Mouse (Mus musculus) cerebellum, adult 2 months (tissue): ENCODE data around the gene 4930432M17Rik.

Source experiments
- CTCF ChIP-seq: fragments of 200-500 bp; IDR thresholded peaks from 2 replicates; pipeline ENCODE4 v1.5.1; 2011; ENCODE audit warnings: low read depth, mild to moderate bottlenecking, control low read depth, low read length, moderate library complexity, borderline replicate concordance; ENCODE audit not compliant: insufficient read depth
- POLR2A ChIP-seq: fragments of 200-500 bp; IDR thresholded peaks from 2 replicates; pipeline ENCODE4 v1.6.1; 2011; ENCODE audit warnings: low read length, control low read depth, borderline replicate concordance; ENCODE audit not compliant: insufficient read depth

DNA sequence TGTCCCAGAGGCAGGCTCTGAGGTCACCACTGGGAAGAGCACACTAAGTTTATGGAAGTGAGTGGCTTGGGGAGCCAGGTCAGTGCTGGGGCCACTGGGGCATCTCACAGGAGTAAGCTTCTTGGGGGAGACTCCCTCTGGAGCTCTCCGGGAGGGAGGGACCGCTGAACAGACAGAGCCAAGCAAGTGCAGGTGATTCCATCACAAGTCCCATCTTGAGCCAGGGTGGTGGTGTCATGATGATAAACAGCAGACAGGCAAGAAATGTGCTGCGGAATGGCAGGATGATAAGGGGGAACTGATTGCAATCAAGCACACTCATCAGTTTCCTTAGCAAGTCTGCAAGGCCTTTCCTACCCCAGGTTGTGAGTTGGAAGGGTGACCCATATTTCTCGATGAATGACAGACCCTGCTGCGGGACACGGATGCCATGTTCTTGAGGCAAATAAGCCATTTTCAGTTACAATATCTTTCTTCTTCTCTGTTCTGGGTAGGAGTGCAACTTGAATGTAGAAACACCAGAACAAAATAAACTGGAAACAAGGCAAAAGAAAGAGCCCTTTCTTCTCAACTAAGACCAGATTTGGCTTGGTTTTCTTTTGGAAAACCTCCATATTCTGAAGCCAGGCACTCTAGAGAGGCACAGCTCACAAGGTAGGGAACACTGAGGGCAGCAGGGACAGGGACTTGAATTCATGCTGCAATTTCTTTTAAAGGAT lies 45.3 kb downstream of the 4930432M17Rik start:
- TF ChIP-seq CTCF (no peak), POLR2A (no peak)
